Mouse (Mus musculus): ENCODE measurements around the gene Psmd2. TPM values are rescaled to one million over a fixed set of nuclear protein-coding genes. Genes with fewer than 3 reads are reported as not detected.
A peak's percentile ranks its signal among the peaks of the same experiment; 100 is the strongest.

Psmd2 gene
- polyA plus RNA-seq, 1 experiment, result 288 TPM

DNA sequence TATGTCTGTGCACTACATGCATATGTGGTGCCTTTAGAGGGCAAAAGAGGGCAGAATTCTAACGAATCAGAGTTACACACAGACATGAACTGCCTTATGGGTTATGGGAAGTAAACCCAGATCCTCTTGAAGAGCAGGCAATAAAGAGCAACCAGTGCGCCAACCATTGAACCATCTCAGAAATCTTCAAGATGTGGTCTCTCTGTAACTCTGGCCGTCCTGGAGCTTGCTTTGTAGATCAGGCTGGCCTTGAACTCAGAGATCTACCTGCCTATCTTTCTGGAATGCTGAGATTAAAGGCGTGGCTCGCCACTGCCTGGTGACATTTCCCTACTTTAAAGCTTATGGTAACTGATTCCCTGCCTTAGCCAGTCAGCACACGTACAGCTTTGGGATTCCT, 20.4 kb downstream of the Psmd2 start:
- Histone ChIP-seq H3K4me1 (ENCODE audit: control insufficient read depth, insufficient read depth, low read length) (no peaks in the 10 kb centered on the region), H3K4me3 (ENCODE audit: low read depth, low read length) (peak overlapping the region; percentile 41), H3K27me3 (ENCODE audit: control insufficient read depth, insufficient read depth, low read length, poor library complexity, severe bottlenecking) (no peaks in the 10 kb centered on the region), H3K27ac (ENCODE audit: insufficient read depth, low read length) (peak overlapping the region; percentile 53; the same call in 1 of the 2 replicates), H3K36me3 (ENCODE audit: control insufficient read depth, insufficient read depth, low read length, poor library complexity, severe bottlenecking) (peaks cover 18% of the 10 kb centered on the region), H3K9me3 (replicated peaks; ENCODE audit: control insufficient read depth, insufficient read depth, low read length, poor library complexity, severe bottlenecking) (no peaks in the 10 kb centered on the region), H3K9ac (ENCODE audit: low read depth, poor library complexity, severe bottlenecking) (peak overlapping the region; percentile 98)
- TF ChIP-seq CTCF (IDR thresholded peaks at IDR 0.05; ENCODE audit: low read depth, low read length), result no peak
- no peak for TF ChIP-seq POLR2A (IDR thresholded peaks at IDR 0.05; ENCODE audit: insufficient read depth, low read length)
- no peak for TF ChIP-seq EP300 (IDR thresholded peaks at IDR 0.05; ENCODE audit: insufficient read depth, low read depth, low read length)

DNA sequence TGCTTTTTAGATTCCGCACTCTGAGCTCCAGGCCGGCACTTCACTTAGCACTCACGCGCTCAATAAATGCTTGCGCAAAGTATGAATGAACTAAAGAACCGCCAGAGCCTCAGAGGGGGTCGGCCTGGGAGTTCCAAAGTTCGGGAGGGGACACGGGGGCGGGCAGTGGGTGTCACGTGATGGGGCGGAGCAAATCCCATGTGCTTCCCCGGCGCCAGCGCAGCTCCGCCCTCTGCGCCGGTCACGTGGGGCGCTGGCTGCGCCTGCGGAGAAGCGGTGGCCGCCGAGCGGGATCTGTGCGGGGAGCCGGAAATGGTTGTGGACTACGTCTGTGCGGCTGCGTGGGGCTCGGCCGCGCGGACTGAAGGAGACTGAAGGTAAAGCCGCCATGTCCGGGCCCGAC, 21.0 kb downstream of the Psmd2 start:
- TF ChIP-seq EP300 (IDR thresholded peaks at IDR 0.05; ENCODE audit: insufficient read depth, low read depth, low read length) (no peak), POLR2A (IDR thresholded peaks at IDR 0.05; ENCODE audit: insufficient read depth, low read length) (peak; percentile 45)
- Histone ChIP-seq H3K9me3 (replicated peaks; ENCODE audit: control insufficient read depth, insufficient read depth, low read length, poor library complexity, severe bottlenecking) (no peaks in the 10 kb centered on the region), H3K36me3 (ENCODE audit: control insufficient read depth, insufficient read depth, low read length, poor library complexity, severe bottlenecking) (peaks cover 24% of the 10 kb centered on the region), H3K4me3 (ENCODE audit: low read depth, low read length) (peak overlapping the region; percentile 89), H3K27me3 (ENCODE audit: control insufficient read depth, insufficient read depth, low read length, poor library complexity, severe bottlenecking) (no peaks in the 10 kb centered on the region), H3K9ac (ENCODE audit: low read depth, poor library complexity, severe bottlenecking) (peak overlapping the region; percentile 98), H3K27ac (ENCODE audit: insufficient read depth, low read length) (0 out of 2 replicates have a peak overlapping the region, but pooled peaks have one; percentile 53), H3K4me1 (ENCODE audit: control insufficient read depth, insufficient read depth, low read length) (no peaks in the 10 kb centered on the region)

DNA sequence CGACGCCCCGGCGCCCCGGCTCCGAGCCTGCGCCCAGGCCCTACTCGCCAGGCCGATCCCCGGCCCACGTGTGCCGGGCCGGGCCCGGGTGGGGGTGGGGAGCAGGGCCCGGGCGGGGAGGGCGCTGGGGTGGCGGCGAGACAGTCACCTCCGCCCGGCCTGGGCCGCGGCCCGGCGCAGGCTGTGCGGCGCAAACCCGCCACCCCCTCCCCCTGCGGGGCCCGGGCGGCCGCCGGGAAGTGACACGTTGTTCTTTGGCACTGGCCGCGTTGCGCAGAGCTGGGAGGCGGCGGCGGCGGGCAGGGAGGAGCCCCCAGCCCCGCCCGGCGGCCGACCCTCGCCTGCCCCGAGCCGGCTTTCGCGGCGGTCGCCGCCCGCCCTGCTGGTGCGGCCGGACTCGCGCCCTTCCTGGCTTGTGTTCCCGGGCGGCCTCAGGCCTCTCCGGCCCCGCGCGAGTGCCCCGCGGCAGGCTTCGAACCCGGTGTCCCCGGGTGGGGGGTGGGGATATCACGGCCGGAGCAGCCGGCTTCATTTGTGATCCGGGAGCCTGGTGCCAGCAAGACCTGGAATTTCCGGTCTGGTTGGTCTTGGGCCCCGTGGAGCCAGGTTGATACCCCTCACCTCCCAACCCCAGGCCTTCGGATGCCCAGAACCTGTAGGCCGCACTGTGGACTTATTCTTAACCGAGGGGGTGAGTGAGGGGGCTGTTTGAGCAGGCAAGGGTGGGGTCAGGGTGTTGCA, 21.7 kb downstream of the Psmd2 start:
- 0 out of 2 replicates have a peak overlapping the region, but pooled peaks have one; percentile 53 for H3K27ac ChIP-seq (ENCODE audit: insufficient read depth, low read length)
- H3K4me1 ChIP-seq (ENCODE audit: control insufficient read depth, insufficient read depth, low read length), result no peaks in the 10 kb centered on the region
- peak overlapping the region; percentile 89 for H3K4me3 ChIP-seq (ENCODE audit: low read depth, low read length)
- TF ChIP-seq EP300 (IDR thresholded peaks at IDR 0.05; ENCODE audit: insufficient read depth, low read depth, low read length) (no peak), POLR2A (IDR thresholded peaks at IDR 0.05; ENCODE audit: insufficient read depth, low read length) (no peak), CTCF (IDR thresholded peaks at IDR 0.05; ENCODE audit: low read depth, low read length) (no peak)
- H3K36me3 ChIP-seq (ENCODE audit: control insufficient read depth, insufficient read depth, low read length, poor library complexity, severe bottlenecking), result peaks cover 31% of the 10 kb centered on the region
- no peaks in the 10 kb centered on the region for H3K27me3 ChIP-seq (ENCODE audit: control insufficient read depth, insufficient read depth, low read length, poor library complexity, severe bottlenecking)
- peak overlapping the region; percentile 98 for H3K9ac ChIP-seq (ENCODE audit: low read depth, poor library complexity, severe bottlenecking)
- no peaks in the 10 kb centered on the region for H3K9me3 ChIP-seq (replicated peaks; ENCODE audit: control insufficient read depth, insufficient read depth, low read length, poor library complexity, severe bottlenecking)

DNA sequence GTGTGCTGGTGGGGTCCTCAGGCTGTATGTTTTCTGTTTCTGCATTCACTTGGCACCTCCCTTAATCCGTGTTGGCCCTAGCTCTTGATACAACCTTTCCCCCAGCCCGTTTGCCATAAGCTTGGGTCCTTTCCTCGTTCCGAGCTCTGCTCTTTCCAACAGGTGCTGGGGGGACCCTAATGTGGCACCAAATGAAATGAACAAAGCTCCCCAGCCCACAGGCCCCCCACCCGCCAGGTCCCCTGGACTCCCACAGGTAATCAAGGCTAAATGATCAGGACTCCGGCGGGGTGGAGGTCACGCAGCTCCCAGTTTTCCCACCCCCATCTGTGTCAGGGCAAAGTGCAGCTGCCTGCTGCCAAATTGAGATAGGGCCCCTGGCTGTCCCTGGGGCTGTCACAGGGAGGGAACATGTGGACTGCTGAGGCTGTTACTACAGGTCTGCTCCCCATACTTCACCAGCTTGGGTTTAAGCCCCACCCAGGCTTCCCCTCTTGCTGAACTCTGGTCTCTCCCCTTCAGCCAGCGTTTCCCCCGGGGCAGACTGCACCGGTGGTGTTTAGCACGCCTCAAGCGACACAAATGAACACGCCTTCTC, 22.4 kb downstream of the Psmd2 start:
- no peaks in the 10 kb centered on the region for H3K27me3 ChIP-seq (ENCODE audit: control insufficient read depth, insufficient read depth, low read length, poor library complexity, severe bottlenecking)
- H3K9me3 ChIP-seq (replicated peaks; ENCODE audit: control insufficient read depth, insufficient read depth, low read length, poor library complexity, severe bottlenecking), result no peaks in the 10 kb centered on the region
- 0 out of 2 replicates have a peak overlapping the region, but pooled peaks have one; percentile 53 for H3K27ac ChIP-seq (ENCODE audit: insufficient read depth, low read length)
- H3K4me3 ChIP-seq (ENCODE audit: low read depth, low read length), result peak overlapping the region; percentile 89
- H3K36me3 ChIP-seq (ENCODE audit: control insufficient read depth, insufficient read depth, low read length, poor library complexity, severe bottlenecking), result peaks cover 37% of the 10 kb centered on the region
- TF ChIP-seq EP300 (IDR thresholded peaks at IDR 0.05; ENCODE audit: insufficient read depth, low read depth, low read length) (no peak), POLR2A (IDR thresholded peaks at IDR 0.05; ENCODE audit: insufficient read depth, low read length) (no peak), CTCF (IDR thresholded peaks at IDR 0.05; ENCODE audit: low read depth, low read length) (no peak)
- peak overlapping the region; percentile 98 for H3K9ac ChIP-seq (ENCODE audit: low read depth, poor library complexity, severe bottlenecking)
- no peaks in the 10 kb centered on the region for H3K4me1 ChIP-seq (ENCODE audit: control insufficient read depth, insufficient read depth, low read length)

DNA sequence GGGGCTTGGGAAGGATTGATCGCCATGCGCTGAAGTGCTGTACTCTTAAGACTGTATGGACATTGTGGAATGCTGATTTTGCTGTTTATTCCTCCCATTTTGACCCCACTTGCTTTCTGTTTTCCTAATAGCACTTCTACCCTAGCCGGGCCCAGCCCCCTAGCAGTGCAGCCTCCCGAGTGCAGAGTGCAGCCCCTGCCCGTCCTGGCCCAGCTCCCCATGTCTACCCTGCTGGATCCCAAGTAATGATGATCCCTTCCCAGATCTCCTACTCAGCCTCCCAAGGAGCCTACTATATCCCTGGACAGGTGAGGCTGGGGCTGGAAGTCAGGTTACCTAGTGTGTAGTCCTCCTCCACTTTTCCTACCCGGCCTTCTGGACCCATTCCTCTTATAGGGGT, 23.8 kb downstream of the Psmd2 start:
- Histone ChIP-seq H3K9ac (ENCODE audit: low read depth, poor library complexity, severe bottlenecking) (no peak overlapping the region), H3K36me3 (ENCODE audit: control insufficient read depth, insufficient read depth, low read length, poor library complexity, severe bottlenecking) (peaks cover 51% of the 10 kb centered on the region), H3K9me3 (replicated peaks; ENCODE audit: control insufficient read depth, insufficient read depth, low read length, poor library complexity, severe bottlenecking) (no peaks in the 10 kb centered on the region), H3K4me1 (ENCODE audit: control insufficient read depth, insufficient read depth, low read length) (no peaks in the 10 kb centered on the region), H3K4me3 (ENCODE audit: low read depth, low read length) (no peak overlapping the region), H3K27ac (ENCODE audit: insufficient read depth, low read length) (no peak overlapping the region), H3K27me3 (ENCODE audit: control insufficient read depth, insufficient read depth, low read length, poor library complexity, severe bottlenecking) (no peaks in the 10 kb centered on the region)
- TF ChIP-seq POLR2A (IDR thresholded peaks at IDR 0.05; ENCODE audit: insufficient read depth, low read length) (no peak), CTCF (IDR thresholded peaks at IDR 0.05; ENCODE audit: low read depth, low read length) (no peak), EP300 (IDR thresholded peaks at IDR 0.05; ENCODE audit: insufficient read depth, low read depth, low read length) (no peak)

DNA sequence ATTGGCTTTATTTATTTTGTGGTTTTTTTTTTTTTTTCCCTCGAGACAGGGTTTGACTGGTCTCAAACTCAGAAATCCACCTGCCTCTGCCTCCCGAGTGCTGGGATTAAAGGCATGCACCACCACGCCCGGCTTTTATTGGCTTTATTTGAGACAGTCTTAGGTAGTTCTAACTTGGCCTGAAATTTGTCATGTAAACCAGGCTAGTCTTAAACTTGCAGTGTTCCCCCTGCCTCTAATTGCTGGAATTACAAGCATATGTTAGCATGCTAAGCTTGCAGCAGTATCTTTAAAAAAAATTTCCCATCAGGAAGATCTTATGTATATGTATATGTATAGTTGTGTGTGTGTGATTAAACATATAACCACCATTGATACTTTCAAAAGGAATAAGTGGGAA, 25.2 kb downstream of the Psmd2 start:
- H3K4me3 ChIP-seq (ENCODE audit: low read depth, low read length), result no peak overlapping the region
- TF ChIP-seq EP300 (IDR thresholded peaks at IDR 0.05; ENCODE audit: insufficient read depth, low read depth, low read length) (no peak), POLR2A (IDR thresholded peaks at IDR 0.05; ENCODE audit: insufficient read depth, low read length) (no peak)
- no peak overlapping the region for H3K27ac ChIP-seq (ENCODE audit: insufficient read depth, low read length)
- H3K9ac ChIP-seq (ENCODE audit: low read depth, poor library complexity, severe bottlenecking), result no peak overlapping the region
- H3K36me3 ChIP-seq (ENCODE audit: control insufficient read depth, insufficient read depth, low read length, poor library complexity, severe bottlenecking), result peaks cover 66% of the 10 kb centered on the region
- H3K9me3 ChIP-seq (replicated peaks; ENCODE audit: control insufficient read depth, insufficient read depth, low read length, poor library complexity, severe bottlenecking), result no peaks in the 10 kb centered on the region
- H3K27me3 ChIP-seq (ENCODE audit: control insufficient read depth, insufficient read depth, low read length, poor library complexity, severe bottlenecking), result no peaks in the 10 kb centered on the region
- H3K4me1 ChIP-seq (ENCODE audit: control insufficient read depth, insufficient read depth, low read length), result no peaks in the 10 kb centered on the region

All from ES-Bruce4 (cell line).